Mouse (Mus musculus): ENCODE results near the gene 1190002N15Rik.

DNA sequence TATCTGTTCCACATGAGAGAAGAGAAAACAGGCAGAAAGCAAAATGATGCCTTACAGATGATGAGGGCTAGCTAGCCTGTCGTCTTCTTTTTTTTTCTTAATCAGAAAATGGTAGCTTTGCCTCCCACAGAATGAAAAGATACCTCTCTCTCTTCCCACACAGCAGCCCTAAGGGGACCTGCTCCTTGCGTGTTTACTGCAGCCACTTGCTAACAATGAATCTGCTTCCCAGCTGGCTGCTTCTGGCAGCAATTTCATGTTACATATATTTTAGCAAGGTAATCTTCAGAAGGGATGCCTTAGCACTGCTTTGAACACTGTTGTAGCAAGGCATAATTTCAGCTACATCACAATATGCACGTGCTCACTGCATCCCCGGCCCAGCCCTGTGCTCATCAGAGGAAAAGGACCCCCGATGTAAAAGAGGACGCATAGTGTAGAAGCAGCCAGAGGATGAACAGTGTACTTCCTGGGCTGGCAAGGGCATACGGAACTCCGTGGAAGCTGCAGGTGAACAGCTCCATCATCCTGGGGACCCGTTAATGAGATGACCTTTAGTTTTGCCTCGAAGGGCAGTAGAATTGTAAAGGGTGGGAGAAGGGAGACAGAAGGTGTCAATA lies 64.8 kb downstream of the 1190002N15Rik start:
- no peak for TF ChIP-seq CTCF (conservative IDR thresholded peaks at IDR 0.05 in 1 of 2, IDR thresholded peaks at IDR 0.05 in 1 of 2; ENCODE audit: low read depth in 2 of 2, low read length in 2 of 2)
- no peak for TF ChIP-seq RAD21 (IDR thresholded peaks at IDR 0.05; ENCODE audit: low read depth, low read length)
- TF ChIP-seq EP300 (IDR thresholded peaks at IDR 0.05; ENCODE audit: low read length), result no peak
- TF ChIP-seq MYC (IDR thresholded peaks at IDR 0.05; ENCODE audit: low read depth, low read length), result no peak
- TF ChIP-seq TCF12 (IDR thresholded peaks at IDR 0.05; ENCODE audit: low read depth, low read length), result no peak
- no peak for TF ChIP-seq RCOR1 (conservative IDR thresholded peaks at IDR 0.05; ENCODE audit: low read depth, low read length)
